In the genomic region with DNA sequence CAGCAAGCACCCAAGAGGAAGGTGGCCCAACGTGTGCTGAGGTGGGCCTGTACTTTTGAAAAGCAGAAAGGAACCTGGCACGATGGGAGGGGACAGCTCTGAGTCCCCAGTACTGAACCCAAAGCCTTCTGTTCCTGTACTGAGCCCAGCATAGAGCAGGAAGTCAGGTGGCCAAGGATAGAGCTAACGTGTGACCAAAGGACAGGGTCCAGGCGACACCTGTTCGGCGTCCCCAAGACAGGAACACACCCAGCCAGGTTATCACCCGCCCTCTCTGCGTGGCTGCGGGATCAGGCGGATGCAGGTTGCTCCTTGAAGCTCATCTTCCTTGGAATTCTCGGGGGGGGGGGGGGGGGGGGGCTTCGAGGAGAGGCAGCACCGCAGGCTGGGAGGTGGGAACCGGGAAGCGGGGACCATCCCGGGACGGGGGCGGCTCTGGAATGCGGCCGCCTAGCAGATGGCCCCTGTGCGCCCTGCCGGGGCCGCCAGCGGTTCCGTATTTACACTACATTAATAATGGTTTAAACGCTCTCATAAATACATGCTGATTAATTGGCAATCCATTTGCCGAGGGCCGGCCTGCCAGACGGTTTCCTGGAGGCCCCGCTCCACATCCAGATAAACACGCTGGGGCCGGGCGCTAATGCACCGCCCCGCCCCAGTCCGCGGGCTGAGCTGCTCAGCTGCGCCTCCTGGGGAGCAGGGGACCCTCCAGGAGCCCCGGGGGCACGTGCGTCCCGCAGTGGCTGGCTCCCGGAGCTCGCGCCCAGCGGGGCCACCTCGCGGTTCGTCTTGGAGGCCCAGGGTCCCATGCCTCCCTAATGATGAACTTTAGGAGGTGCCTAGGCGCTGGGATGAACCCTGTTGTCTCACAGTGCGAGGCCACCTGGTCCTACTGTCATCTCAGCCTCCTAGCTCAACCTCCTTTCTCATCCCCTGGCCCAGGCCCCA, we compare ENCODE assay signal across 8 mouse cellular contexts.
DNase-seq lines count a peak whose midpoint lies in the region; ATAC-seq and TF ChIP-seq lines count a peak whose summit lies in the region.

No protein-coding gene starts in this region.

- H3K27ac ChIP-seq in heart, adult 2 months: no peak overlapping the region
- no peak overlapping the region for H3K27ac ChIP-seq in heart, embryonic 16.5 days (ENCODE audit: low read length)
- H3K27ac ChIP-seq in liver, embryonic 12.5 days: no peak overlapping the region
- no peak overlapping the region for H3K27ac ChIP-seq in neural tube, embryonic 14.5 days (ENCODE audit: low read depth, low read length)

- H3K4me1 ChIP-seq in heart, adult 2 months (ENCODE audit: control insufficient read depth, insufficient read depth, low read length): no peaks in the 10 kb centered on the region
- H3K4me1 ChIP-seq in heart, embryonic 16.5 days (ENCODE audit: control insufficient read depth, insufficient read depth, low read length): peaks cover 10% of the 10 kb centered on the region; the same call in 1 of the 2 replicates
- H3K4me1 ChIP-seq in liver, embryonic 12.5 days: peaks cover 18% of the 10 kb centered on the region
- peaks cover 6% of the 10 kb centered on the region; the same call in 1 of the 2 replicates for H3K4me1 ChIP-seq in neural tube, embryonic 14.5 days (ENCODE audit: control insufficient read depth, insufficient read depth, low read length)

- H3K27me3 ChIP-seq in heart, adult 2 months (ENCODE audit: control insufficient read depth, insufficient read depth, low read length): peaks cover 15% of the 10 kb centered on the region
- H3K27me3 ChIP-seq in heart, embryonic 16.5 days (ENCODE audit: control insufficient read depth, insufficient read depth, low read length): peaks cover 59% of the 10 kb centered on the region
- peaks cover 78% of the 10 kb centered on the region for H3K27me3 ChIP-seq in liver, embryonic 12.5 days (replicated peaks)
- peaks cover 40% of the 10 kb centered on the region for H3K27me3 ChIP-seq in neural tube, embryonic 14.5 days (ENCODE audit: control insufficient read depth, insufficient read depth, low read length)

- no peaks in the 10 kb centered on the region for H3K79me2 ChIP-seq in heart, adult 2 months (replicated peaks; ENCODE audit: control insufficient read depth, insufficient read depth, low read length)

- TF ChIP-seq EP300 in heart, adult 2 months (IDR thresholded peaks at IDR 0.05; ENCODE audit: insufficient read depth, low read depth, low read length): no peak

- no peaks in the 10 kb centered on the region for H3K9me3 ChIP-seq in heart, embryonic 16.5 days (replicated peaks; ENCODE audit: control insufficient read depth, low read length)
- H3K9me3 ChIP-seq in liver, embryonic 12.5 days (replicated peaks): no peaks in the 10 kb centered on the region
- no peaks in the 10 kb centered on the region for H3K9me3 ChIP-seq in neural tube, embryonic 14.5 days (ENCODE audit: control insufficient read depth, low read length)

- peak; percentile 32; the same call in 1 of the 2 replicates for ATAC-seq in heart, embryonic 16.5 days (replicated peaks; ENCODE audit: extremely low read depth, insufficient read depth, low FRiP score)
- ATAC-seq in liver, embryonic 12.5 days: no peak
- peak; percentile 39; the same call in 1 of the 2 replicates for ATAC-seq in neural tube, embryonic 14.5 days (ENCODE audit: low read depth)

- 4% methylated on average over 49 of the region's 51 CpGs for WGBS in heart, adult 2 months
- 3% methylated on average over 48 of the region's 51 CpGs for WGBS in heart, embryonic 16.5 days
- 4% methylated on average over 50 of the region's 51 CpGs for WGBS in liver, embryonic 12.5 days (ENCODE audit: insufficient replicate concordance)
- 2% methylated on average over 49 of the region's 51 CpGs for WGBS in neural tube, embryonic 14.5 days

- H3K4me3 ChIP-seq in heart, adult 2 months: no peak overlapping the region
- H3K4me3 ChIP-seq in heart, embryonic 16.5 days (ENCODE audit: low read length): peak overlapping the region; percentile 45
- peak overlapping the region; percentile 27 for H3K4me3 ChIP-seq in liver, embryonic 12.5 days
- peak overlapping the region; percentile 15 for H3K4me3 ChIP-seq in neural tube, embryonic 14.5 days (ENCODE audit: low read depth, low read length)

- TF ChIP-seq CTCF in heart, adult 2 months (IDR thresholded peaks at IDR 0.05): peak; percentile 24; the same call in 1 of the 2 replicates

- no peaks in the 10 kb centered on the region for H3K36me3 ChIP-seq in heart, adult 2 months (ENCODE audit: control insufficient read depth, insufficient read depth, low read length)
- H3K36me3 ChIP-seq in heart, embryonic 16.5 days (ENCODE audit: control insufficient read depth, insufficient read depth): no peaks in the 10 kb centered on the region
- no peaks in the 10 kb centered on the region for H3K36me3 ChIP-seq in liver, embryonic 12.5 days
- H3K36me3 ChIP-seq in neural tube, embryonic 14.5 days (ENCODE audit: control insufficient read depth, insufficient read depth, low read length): no peaks in the 10 kb centered on the region

- intact Hi-C loops in heart, adult 2 months (cut with DNase I): loop anchor here (5.0 to 10.0 kb wide), 2 partner anchors 74 to 263 kb away; no protein-coding TSS in a partner anchor
- intact Hi-C loops in heart, postnatal 25 days (cut with DNase I): loop anchor here (5.0 kb wide), 1 partner anchor 74 kb away; no protein-coding TSS in a partner anchor

- no peak for TF ChIP-seq POLR2A in heart, adult 2 months (IDR thresholded peaks at IDR 0.05; ENCODE audit: insufficient read depth, low read depth, low read length)

- peak; percentile 10 to 30 for DNase-seq in heart, adult 2 months
- DNase-seq in heart, postnatal 25 days (ENCODE audit: low spot score): no peak
- DNase-seq in c-Kit-positive CD71-positive TER-119-positive erythroid progenitor cells, embryonic 14.5 days (ENCODE audit: low spot score): peak; percentile 8
- DNase-seq in spleen, postnatal 4 days (ENCODE audit: low spot score in 2 of 2): no peak
- no peak for DNase-seq in right cerebral cortex, postnatal 4 days

- peak overlapping the region; percentile 69 for H3K4me2 ChIP-seq in heart, embryonic 16.5 days (ENCODE audit: low read depth, low read length)
- peak overlapping the region; percentile 55 for H3K4me2 ChIP-seq in liver, embryonic 12.5 days
- peak overlapping the region; percentile 45 for H3K4me2 ChIP-seq in neural tube, embryonic 14.5 days (ENCODE audit: low read depth, low read length)

- no peak overlapping the region for H3K9ac ChIP-seq in heart, adult 2 months (ENCODE audit: low read depth, low read length)
- peak overlapping the region; percentile 51; the same call in 1 of the 2 replicates for H3K9ac ChIP-seq in heart, embryonic 16.5 days (ENCODE audit: low read length)
- H3K9ac ChIP-seq in liver, embryonic 12.5 days: no peak overlapping the region
- 0 out of 2 replicates have a peak overlapping the region, but pooled peaks have one; percentile 11 for H3K9ac ChIP-seq in neural tube, embryonic 14.5 days (replicated peaks; ENCODE audit: low read depth, low read length)

Comparison
In these comparisons a context has a peak if more than half of its experiments do, and no peak if none do; other contexts are left out.
1. DNase-seq: peak in heart, adult 2 months (2 of 2) and c-Kit-positive CD71-positive TER-119-positive erythroid progenitor cells, embryonic 14.5 days (single experiment); none in heart, postnatal 25 days (single experiment), spleen, postnatal 4 days (0 of 2) and right cerebral cortex, postnatal 4 days (single experiment).
2. H3K9ac ChIP-seq: peak in heart, embryonic 16.5 days (single experiment) and neural tube, embryonic 14.5 days (single experiment); none in heart, adult 2 months (single experiment) and liver, embryonic 12.5 days (single experiment).
3. Peak in every context shown above with its lines, with median percentiles within 50 percentile points of each other: H3K4me2 ChIP-seq.